Mouse (Mus musculus) gastrocnemius, postnatal 25 days (tissue): ENCODE measurements at regions not wholly inside any gene's neighbourhood (a gene's known extent, or its start where the extent isn't known, plus 50 kb on each side); places are given as distances from the start of the nearest gene placed in this dataset.

Experiments used
- DNase-seq: peaks from one replicate; pipeline ENCODE4 v3.0.0; 2022

- no peak for DNase-seq
Observed at GRCm38 (mm10) chr7:135823884-135824750, 108.0 kb upstream of the Mki67 start.

- no peak for DNase-seq
Observed at GRCm38 (mm10) chr7:135829246-135829645, 113.1 kb upstream of the Mki67 start.

GRCm38 (mm10) chr7:135833425-135833824, 117.3 kb upstream of the Mki67 start:
- DNase-seq: no peak

- DNase-seq: peak; percentile 52
Observed at GRCm38 (mm10) chr7:135836808-135837733, 120.9 kb upstream of the Mki67 start.

- no peak for DNase-seq
Observed at GRCm38 (mm10) chr7:135844018-135844417, 127.9 kb upstream of the Mki67 start.

- no peak for DNase-seq
Observed at GRCm38 (mm10) chr7:135847304-135847703, 131.1 kb upstream of the Mki67 start.

GRCm38 (mm10) chr7:135848170-135848569, 132.0 kb upstream of the Mki67 start:
- no peak for DNase-seq

GRCm38 (mm10) chr7:135848833-135849232, 132.7 kb upstream of the Mki67 start:
- no peak for DNase-seq

- DNase-seq: no peak
Observed at GRCm38 (mm10) chr7:135853127-135853813, 137.1 kb upstream of the Mki67 start.

GRCm38 (mm10) chr7:135853814-135854324, 137.7 kb upstream of the Mki67 start:
- no peak for DNase-seq

- DNase-seq: no peak
Observed at GRCm38 (mm10) chr7:135860288-135860687, 144.1 kb upstream of the Mki67 start.

GRCm38 (mm10) chr7:135860741-135861408, 144.7 kb upstream of the Mki67 start:
- no peak for DNase-seq

- no peak for DNase-seq
Observed at GRCm38 (mm10) chr7:135861409-135861805, 145.2 kb upstream of the Mki67 start.

- DNase-seq: no peak
Observed at GRCm38 (mm10) chr7:135863581-135864426, 147.6 kb upstream of the Mki67 start.

GRCm38 (mm10) chr7:135870981-135871380, 154.8 kb upstream of the Mki67 start:
- no peak for DNase-seq

GRCm38 (mm10) chr7:135877091-135877874, 161.1 kb upstream of the Mki67 start:
- DNase-seq: no peak

GRCm38 (mm10) chr7:135878750-135879149, 162.6 kb upstream of the Mki67 start:
- DNase-seq: no peak

- DNase-seq: no peak
Observed at GRCm38 (mm10) chr7:135880446-135880845, 164.3 kb upstream of the Mki67 start.

- no peak for DNase-seq
Observed at GRCm38 (mm10) chr7:135882306-135882705, 166.1 kb upstream of the Mki67 start.

GRCm38 (mm10) chr7:135888598-135888997, 172.4 kb upstream of the Mki67 start:
- DNase-seq: no peak
